Mouse (Mus musculus) brain, adult 2 months (tissue): ENCODE results near the gene Pkn3.

Experiments used
- DNase-seq: peaks from one replicate; pipeline ENCODE4 v3.0.0; 2011; ENCODE audit warnings: low read depth, low spot score

Pkn3 gene

DNA sequence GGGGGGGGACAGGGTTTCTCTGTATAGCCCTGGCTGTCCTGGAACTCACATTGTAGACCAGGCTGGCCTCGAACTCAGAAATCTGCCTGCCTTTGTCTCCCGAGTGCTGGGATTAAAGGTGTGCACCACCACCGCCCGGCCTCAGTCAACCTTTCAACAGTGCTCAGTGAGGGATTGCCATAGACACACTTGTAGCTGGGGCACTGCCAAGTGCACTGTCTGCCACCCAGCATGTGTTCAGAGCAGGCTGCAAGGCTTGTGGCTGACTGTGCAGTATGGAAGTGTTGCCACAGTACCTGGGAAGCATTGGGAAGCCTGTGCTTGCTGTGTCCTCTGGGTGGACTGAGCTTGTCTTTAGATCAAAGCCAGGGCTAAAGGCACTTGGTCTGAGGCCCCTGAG lies 62.5 kb downstream of the Pkn3 start:
- peak; percentile 87 for DNase-seq
